Mouse (Mus musculus) forebrain, embryonic 15.5 days (tissue): ENCODE results near the gene Ugt2b38. TPM values are rescaled to one million over a fixed set of nuclear protein-coding genes. Genes with fewer than 3 reads are reported as not detected.
"Not testable (repeated sequence)": the region's sequence is repeated elsewhere in the genome, so short reads cannot be mapped to it uniquely, and the experiment has no call there.

Experiments
- ATAC-seq: fragments of 200-750 bp; cut with Nextera tagmentation; replicated peaks from 2 replicates; pipeline ENCODE4 v1.8.0; 2017; ENCODE audit warnings: mild to moderate bottlenecking, moderate TSS enrichment, moderate library complexity
- H3K27ac ChIP-seq: fragments of 300-500 bp; sonication (generic); replicated peaks from 2 replicates; pipeline ENCODE4 v1.5.1; 2015; ENCODE audit warnings: mild to moderate bottlenecking, inconsistent platforms
- H3K27me3 ChIP-seq: fragments of 300-500 bp; sonication (generic); 2 replicates; pipeline ENCODE4 v1.6.1; 2015; ENCODE audit warnings: inconsistent platforms
- H3K36me3 ChIP-seq: fragments of 300-500 bp; sonication (generic); 2 replicates; pipeline ENCODE4 v1.6.1; 2015; ENCODE audit warnings: mild to moderate bottlenecking, inconsistent platforms
- H3K4me1 ChIP-seq: fragments of 300-500 bp; sonication (generic); 2 replicates; pipeline ENCODE4 v1.6.1; 2015; ENCODE audit warnings: inconsistent platforms
- H3K4me2 ChIP-seq: fragments of 300-500 bp; sonication (generic); replicated peaks from 2 replicates; pipeline ENCODE4 v1.6.1; 2015; ENCODE audit warnings: mild to moderate bottlenecking, inconsistent platforms
- H3K4me3 ChIP-seq: fragments of 300-500 bp; sonication (generic); 2 replicates; pipeline ENCODE4 v1.5.1; 2015; ENCODE audit warnings: mild to moderate bottlenecking, inconsistent platforms
- H3K9ac ChIP-seq: fragments of 300-500 bp; sonication (generic); replicated peaks from 2 replicates; pipeline ENCODE4 v1.6.1; 2015; ENCODE audit warnings: mild to moderate bottlenecking, inconsistent platforms
- H3K9me3 ChIP-seq: fragments of 300-500 bp; sonication (generic); 2 replicates; pipeline ENCODE4 v1.6.1; 2016; ENCODE audit warnings: inconsistent platforms
- whole genome bisulfite sequencing: fragments of 180-500 bp; shearing (Covaris S2); methylation state at CpG from one replicate; pipeline ENCODE4 v1.1.7; 2015; ENCODE audit warnings: mixed read lengths; 5-methylcytosine and 5-hydroxymethylcytosine counted together
- polyA plus RNA-seq: library from polyadenylated mRNA; unstranded; fragments of >200 nt; fragmentation: Nextera tagmentation; extraction: Ambion mirVana; gene quantifications from 2 replicates; pipeline ENCODE4 v1.2.1, GENCODE M21; 2015

Gene Ugt2b38
- polyA plus RNA-seq, 1 experiment from 2014 or later = not detected

- Histone ChIP-seq H3K36me3 (no peaks in the 10 kb centered on the region), H3K9me3 (no peaks in the 10 kb centered on the region), H3K4me3 (no peak overlapping the region), H3K9ac (no peak overlapping the region), H3K4me1 (no peaks in the 10 kb centered on the region), H3K27ac (no peak overlapping the region), H3K4me2 (no peak overlapping the region), H3K27me3 (no peaks in the 10 kb centered on the region)
- WGBS = 90% methylated on average over 1 of the region's 1 CpGs
- no peak for ATAC-seq
These were observed 50.5 kb downstream of the Ugt2b38 start for GRCm38 (mm10) chr5:87373502-87373863.

DNA sequence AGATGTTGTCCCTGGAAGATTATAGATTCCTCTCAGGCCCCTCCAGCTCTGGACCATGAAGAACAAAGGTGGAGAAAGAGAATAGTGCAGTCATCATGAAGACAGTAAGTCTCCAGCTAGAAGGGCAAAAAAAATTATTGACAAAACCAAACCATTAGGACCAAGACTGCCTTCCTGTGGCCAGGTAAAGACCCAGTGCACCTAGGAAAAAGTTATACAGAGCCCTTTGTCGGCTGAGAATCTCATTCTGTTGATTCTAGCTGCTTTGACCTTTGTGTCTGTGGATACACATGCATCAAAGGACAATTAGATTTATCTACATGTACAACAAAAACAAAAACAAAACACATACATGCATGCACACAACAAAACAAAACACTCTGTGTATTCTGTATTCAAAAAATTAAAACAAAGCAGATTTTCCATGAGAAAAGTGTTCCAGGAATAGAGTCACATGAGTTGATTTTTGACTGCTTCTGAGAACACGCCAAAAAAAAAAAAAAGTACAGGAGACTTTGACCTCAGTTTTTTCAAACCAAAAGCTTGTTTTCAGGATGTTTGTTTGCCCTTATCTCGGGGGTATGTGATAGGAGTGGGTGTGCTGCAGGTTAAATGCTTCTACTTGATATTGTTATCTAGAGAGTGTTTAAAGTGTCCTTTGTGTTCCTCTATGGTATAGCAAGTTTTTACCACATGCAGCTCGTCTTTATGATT is 51.1 kb downstream of the Ugt2b38 start:
- H3K4me2 ChIP-seq, H3K9me3 ChIP-seq, ATAC-seq, H3K27ac ChIP-seq, H3K36me3 ChIP-seq, H3K4me3 ChIP-seq, H3K4me1 ChIP-seq, H3K27me3 ChIP-seq, H3K9ac ChIP-seq: not testable (repeated sequence)
- WGBS = 74% methylated on average over 4 of the region's 4 CpGs

Other genes with a start within 250 kb of the Ugt2b38 start
- gene Ugt2b37, start 169.4 kb downstream of the Ugt2b38 start, polyA plus RNA-seq = not detected in 2 replicates
- not detected in 2 replicates for gene Ugt2a3, start 87.0 kb downstream of the Ugt2b38 start, polyA plus RNA-seq
- not detected in 2 replicates for gene Ugt2a2, start 58.1 kb upstream of the Ugt2b38 start, polyA plus RNA-seq
- gene Gm43638, start 62.6 kb upstream of the Ugt2b38 start, polyA plus RNA-seq = not detected in 2 replicates
- not detected in 2 replicates for gene Ugt2a1, start 66.7 kb upstream of the Ugt2b38 start, polyA plus RNA-seq
- not detected in 2 replicates for gene Sult1b1, start 114.0 kb upstream of the Ugt2b38 start, polyA plus RNA-seq
- not detected in 2 replicates for gene Sult1d1, start 144.8 kb upstream of the Ugt2b38 start, polyA plus RNA-seq
- not detected in 2 replicates for gene Sult1e1, start 167.4 kb upstream of the Ugt2b38 start, polyA plus RNA-seq
- gene Csn1s1, start 242.0 kb upstream of the Ugt2b38 start, polyA plus RNA-seq = not detected in 2 replicates